Mouse (Mus musculus): ENCODE measurements around the gene Map6. TPM values are rescaled to one million over a fixed set of nuclear protein-coding genes. Genes with fewer than 3 reads are reported as not detected.
"Not testable (repeated sequence)": the region's sequence is repeated elsewhere in the genome, so short reads cannot be mapped to it uniquely, and the experiment has no call there.

Map6 gene
- polyA plus RNA-seq, 1 experiment from 2014 or later, result 43.1 TPM

- Histone ChIP-seq H3K36me3 (ENCODE audit: control insufficient read depth, insufficient read depth, low read length) (no peaks in the 10 kb centered on the region), H3K9me3 (ENCODE audit: control insufficient read depth, low read length) (no peaks in the 10 kb centered on the region), H3K4me3 (ENCODE audit: low read depth, low read length) (no peak overlapping the region), H3K27ac (ENCODE audit: low read depth, low read length) (no peak overlapping the region), H3K9ac (ENCODE audit: low read length) (no peak overlapping the region), H3K27me3 (ENCODE audit: control insufficient read depth, insufficient read depth, low read length) (no peaks in the 10 kb centered on the region), H3K4me1 (ENCODE audit: control insufficient read depth, insufficient read depth, low read length) (peaks cover 19% of the 10 kb centered on the region), H3K4me2 (no peak overlapping the region)
- DNase-seq (ENCODE audit: low spot score, missing footprints) (no peak), ATAC-seq (ENCODE audit: low FRiP score) (no peak)
- WGBS, result 96% methylated on average over 2 of the region's 2 CpGs
These were observed 94.9 kb downstream of the Map6 start for GRCm38 (mm10) chr7:99362137-99362536.

- no peak overlapping the region for H3K27ac ChIP-seq (ENCODE audit: low read depth, low read length)
- H3K4me2 ChIP-seq, result no peak overlapping the region
- peaks cover 12% of the 10 kb centered on the region for H3K4me1 ChIP-seq (ENCODE audit: control insufficient read depth, insufficient read depth, low read length)
- no peaks in the 10 kb centered on the region for H3K9me3 ChIP-seq (ENCODE audit: control insufficient read depth, low read length)
- WGBS, result 1% methylated on average over 5 of the region's 5 CpGs
- peak overlapping the region; percentile 30 for H3K9ac ChIP-seq (ENCODE audit: low read length)
- peak; percentile 98 for DNase-seq (ENCODE audit: low spot score, missing footprints)
- no peaks in the 10 kb centered on the region for H3K36me3 ChIP-seq (ENCODE audit: control insufficient read depth, insufficient read depth, low read length)
- ATAC-seq (ENCODE audit: low FRiP score), result peak; percentile 43; the same call in 1 of the 2 replicates
- no peaks in the 10 kb centered on the region for H3K27me3 ChIP-seq (ENCODE audit: control insufficient read depth, insufficient read depth, low read length)
- no peak overlapping the region for H3K4me3 ChIP-seq (ENCODE audit: low read depth, low read length)
These were observed 97.8 kb downstream of the Map6 start for GRCm38 (mm10) chr7:99365069-99365468.

- Histone ChIP-seq H3K4me3 (ENCODE audit: low read depth, low read length) (no peak overlapping the region), H3K9ac (ENCODE audit: low read length) (no peak overlapping the region), H3K4me2 (no peak overlapping the region), H3K27me3 (ENCODE audit: control insufficient read depth, insufficient read depth, low read length) (no peaks in the 10 kb centered on the region), H3K36me3 (ENCODE audit: control insufficient read depth, insufficient read depth, low read length) (no peaks in the 10 kb centered on the region), H3K9me3 (ENCODE audit: control insufficient read depth, low read length) (no peaks in the 10 kb centered on the region), H3K27ac (ENCODE audit: low read depth, low read length) (no peak overlapping the region), H3K4me1 (ENCODE audit: control insufficient read depth, insufficient read depth, low read length) (peaks cover 2% of the 10 kb centered on the region; the same call in 1 of the 2 replicates)
- no peak for DNase-seq (ENCODE audit: low spot score, missing footprints)
- 76% methylated on average over 6 of the region's 6 CpGs for WGBS
- ATAC-seq (ENCODE audit: low FRiP score), result no peak
These were observed 99.5 kb downstream of the Map6 start for GRCm38 (mm10) chr7:99366716-99367115.

GRCm38 (mm10) chr7:99374325-99374724 is 107.1 kb downstream of the Map6 start:
- DNase-seq (ENCODE audit: low spot score, missing footprints); H3K4me1 ChIP-seq (ENCODE audit: control insufficient read depth, insufficient read depth, low read length); H3K4me3 ChIP-seq (ENCODE audit: low read depth, low read length); ATAC-seq (ENCODE audit: low FRiP score); H3K9me3 ChIP-seq (ENCODE audit: control insufficient read depth, low read length); H3K4me2 ChIP-seq; H3K36me3 ChIP-seq (ENCODE audit: control insufficient read depth, insufficient read depth, low read length); H3K27ac ChIP-seq (ENCODE audit: low read depth, low read length); H3K9ac ChIP-seq (ENCODE audit: low read length); H3K27me3 ChIP-seq (ENCODE audit: control insufficient read depth, insufficient read depth, low read length): not testable (repeated sequence)
- WGBS, result 66% methylated on average over 3 of the region's 3 CpGs

DNA sequence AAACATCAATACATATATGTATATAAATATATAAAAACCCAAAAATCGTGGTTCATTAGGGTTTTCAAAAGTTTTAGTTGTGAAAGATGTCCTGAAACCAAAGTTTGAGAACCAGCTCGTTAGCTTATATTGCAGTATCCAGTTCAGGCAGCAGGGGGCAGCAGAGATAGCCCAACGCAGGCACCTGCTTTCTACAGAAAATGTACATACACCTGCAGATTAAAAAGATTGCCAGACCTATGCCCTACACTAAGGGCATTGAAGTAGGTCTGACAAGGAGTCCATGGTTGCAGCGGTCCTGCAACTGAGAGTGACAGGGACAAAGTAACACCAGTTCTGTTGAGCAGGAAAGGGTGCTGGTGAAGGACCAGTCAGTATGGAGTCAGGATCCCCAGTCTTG is 108.2 kb downstream of the Map6 start:
- ATAC-seq (ENCODE audit: low FRiP score), result no peak
- no peak overlapping the region for H3K4me2 ChIP-seq
- no peaks in the 10 kb centered on the region for H3K27me3 ChIP-seq (ENCODE audit: control insufficient read depth, insufficient read depth, low read length)
- no peaks in the 10 kb centered on the region for H3K9me3 ChIP-seq (ENCODE audit: control insufficient read depth, low read length)
- peak; percentile 98 for DNase-seq (ENCODE audit: low spot score, missing footprints)
- no peaks in the 10 kb centered on the region for H3K36me3 ChIP-seq (ENCODE audit: control insufficient read depth, insufficient read depth, low read length)
- H3K27ac ChIP-seq (ENCODE audit: low read depth, low read length), result no peak overlapping the region
- peaks cover 2% of the 10 kb centered on the region; the same call in 1 of the 2 replicates for H3K4me1 ChIP-seq (ENCODE audit: control insufficient read depth, insufficient read depth, low read length)
- H3K9ac ChIP-seq (ENCODE audit: low read length), result no peak overlapping the region
- WGBS, result 6% methylated on average over 4 of the region's 4 CpGs
- no peak overlapping the region for H3K4me3 ChIP-seq (ENCODE audit: low read depth, low read length)

- WGBS, result 82% methylated on average over 8 of the region's 8 CpGs
- no peaks in the 10 kb centered on the region; the same call in 1 of the 2 replicates for H3K27me3 ChIP-seq (ENCODE audit: control insufficient read depth, insufficient read depth, low read length)
- no peak overlapping the region for H3K27ac ChIP-seq (ENCODE audit: low read depth, low read length)
- DNase-seq (ENCODE audit: low spot score, missing footprints) (no peak), ATAC-seq (ENCODE audit: low FRiP score) (no peak)
- no peak overlapping the region for H3K4me2 ChIP-seq
- peaks cover 12% of the 10 kb centered on the region for H3K4me1 ChIP-seq (ENCODE audit: control insufficient read depth, insufficient read depth, low read length)
- no peak overlapping the region for H3K9ac ChIP-seq (ENCODE audit: low read length)
- no peaks in the 10 kb centered on the region for H3K36me3 ChIP-seq (ENCODE audit: control insufficient read depth, insufficient read depth, low read length)
- no peaks in the 10 kb centered on the region for H3K9me3 ChIP-seq (ENCODE audit: control insufficient read depth, low read length)
- no peak overlapping the region for H3K4me3 ChIP-seq (ENCODE audit: low read depth, low read length)
These were observed 111.6 kb downstream of the Map6 start for GRCm38 (mm10) chr7:99378870-99379269.

- Histone ChIP-seq H3K36me3 (ENCODE audit: control insufficient read depth, insufficient read depth, low read length) (no peaks in the 10 kb centered on the region), H3K27me3 (ENCODE audit: control insufficient read depth, insufficient read depth, low read length) (no peaks in the 10 kb centered on the region; the same call in 1 of the 2 replicates), H3K9me3 (ENCODE audit: control insufficient read depth, low read length) (no peaks in the 10 kb centered on the region), H3K4me3 (ENCODE audit: low read depth, low read length) (peak overlapping the region; percentile 53), H3K4me1 (ENCODE audit: control insufficient read depth, insufficient read depth, low read length) (peaks cover 17% of the 10 kb centered on the region), H3K27ac (ENCODE audit: low read depth, low read length) (peak overlapping the region; percentile 89), H3K9ac (ENCODE audit: low read length) (peak overlapping the region; percentile 80), H3K4me2 (peak overlapping the region; percentile 95)
- peak; percentile 96 for DNase-seq (ENCODE audit: low spot score, missing footprints)
- peak; percentile 70 for ATAC-seq (ENCODE audit: low FRiP score)
- 1% methylated on average over 24 of the region's 24 CpGs for whole genome bisulfite sequencing
These were observed 113.4 kb downstream of the Map6 start for GRCm38 (mm10) chr7:99380491-99381213.

- peak within 1 kb of the TSS; percentile 53 for H3K4me3 ChIP-seq (ENCODE audit: low read depth, low read length)
- H3K27ac ChIP-seq (ENCODE audit: low read depth, low read length), result peak within 1 kb of the TSS; percentile 89
- H3K27me3 ChIP-seq (ENCODE audit: control insufficient read depth, insufficient read depth, low read length), result no peaks in the 10 kb centered on the region; the same call in 1 of the 2 replicates
- no peaks in the 10 kb centered on the region for H3K9me3 ChIP-seq (ENCODE audit: control insufficient read depth, low read length)
- H3K4me2 ChIP-seq, result peak within 1 kb of the TSS; percentile 95
- H3K4me1 ChIP-seq (ENCODE audit: control insufficient read depth, insufficient read depth, low read length), result peaks cover 17% of the 10 kb centered on the region
- no peaks in the 10 kb centered on the region for H3K36me3 ChIP-seq (ENCODE audit: control insufficient read depth, insufficient read depth, low read length)
- under 1% methylated on average over 73 of the region's 73 CpGs for WGBS
- H3K9ac ChIP-seq (ENCODE audit: low read length), result peak within 1 kb of the TSS; percentile 80
- ATAC-seq (ENCODE audit: low FRiP score), result peak; percentile 96
- DNase-seq (ENCODE audit: low spot score, missing footprints), result peak; percentile 100
These were observed 114.2 kb downstream of the Map6 start, which contains the start of gene Gdpd5 for GRCm38 (mm10) chr7:99381214-99382087. TSS of gene Gdpd5 (plus strand) at chr7:99381414.

Data from midbrain, embryonic 11.5 days (tissue).